Mouse (Mus musculus): ENCODE measurements around the gene Prkca. TPM values are rescaled to one million over a fixed set of nuclear protein-coding genes. Genes with fewer than 3 reads are reported as not detected.

Gene Prkca
- polyA plus RNA-seq, 1 experiment from 2014 or later: 5.3 TPM

GRCm38 (mm10) chr11:108067161-108067560 lies 276.6 kb downstream of the Prkca start:
- Histone ChIP-seq H3K27ac (ENCODE audit: low read depth, low read length) (no peak overlapping the region), H3K4me1 (ENCODE audit: control insufficient read depth, insufficient read depth, low read length) (no peaks in the 10 kb centered on the region), H3K4me2 (ENCODE audit: low read length) (no peak overlapping the region), H3K36me3 (ENCODE audit: control insufficient read depth, insufficient read depth, low read length) (no peaks in the 10 kb centered on the region), H3K9ac (ENCODE audit: low read length) (no peak overlapping the region), H3K9me3 (replicated peaks; ENCODE audit: control insufficient read depth, low read length) (no peaks in the 10 kb centered on the region), H3K27me3 (replicated peaks; ENCODE audit: control insufficient read depth, insufficient read depth, low read length) (no peaks in the 10 kb centered on the region), H3K4me3 (ENCODE audit: low read depth, low read length) (no peak overlapping the region)
- ATAC-seq (no peak), DNase-seq (ENCODE audit: low spot score) (no peak)
- whole genome bisulfite sequencing: 93% methylated on average over 7 of the region's 7 CpGs

DNA sequence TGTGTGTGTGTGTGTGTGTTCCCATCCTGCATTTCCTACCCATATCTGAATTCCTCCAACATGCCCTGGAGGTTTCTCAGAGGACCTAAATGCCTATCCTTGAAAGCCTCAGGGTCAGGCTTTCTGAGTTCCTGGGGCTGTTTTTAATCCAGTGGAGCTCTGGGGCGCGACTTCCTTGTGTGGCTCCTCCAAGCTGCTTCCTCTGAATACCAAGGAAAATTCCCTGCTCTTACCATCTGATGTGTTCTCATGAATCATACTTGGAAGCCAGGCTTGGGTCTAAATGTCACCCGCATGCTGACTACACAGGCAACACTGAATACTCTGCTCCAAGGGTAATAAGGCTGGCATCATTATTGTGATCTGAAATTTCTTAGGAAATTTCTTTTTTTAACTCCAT lies 279.3 kb downstream of the Prkca start:
- Histone ChIP-seq H3K27ac (ENCODE audit: low read depth, low read length) (no peak overlapping the region), H3K36me3 (ENCODE audit: control insufficient read depth, insufficient read depth, low read length) (no peaks in the 10 kb centered on the region), H3K9me3 (replicated peaks; ENCODE audit: control insufficient read depth, low read length) (no peaks in the 10 kb centered on the region), H3K4me3 (ENCODE audit: low read depth, low read length) (no peak overlapping the region), H3K4me1 (ENCODE audit: control insufficient read depth, insufficient read depth, low read length) (no peaks in the 10 kb centered on the region), H3K27me3 (replicated peaks; ENCODE audit: control insufficient read depth, insufficient read depth, low read length) (no peaks in the 10 kb centered on the region), H3K4me2 (ENCODE audit: low read length) (no peak overlapping the region), H3K9ac (ENCODE audit: low read length) (no peak overlapping the region)
- ATAC-seq: no peak
- no peak for DNase-seq (ENCODE audit: low spot score)
- 83% methylated on average over 3 of the region's 3 CpGs for WGBS

DNA sequence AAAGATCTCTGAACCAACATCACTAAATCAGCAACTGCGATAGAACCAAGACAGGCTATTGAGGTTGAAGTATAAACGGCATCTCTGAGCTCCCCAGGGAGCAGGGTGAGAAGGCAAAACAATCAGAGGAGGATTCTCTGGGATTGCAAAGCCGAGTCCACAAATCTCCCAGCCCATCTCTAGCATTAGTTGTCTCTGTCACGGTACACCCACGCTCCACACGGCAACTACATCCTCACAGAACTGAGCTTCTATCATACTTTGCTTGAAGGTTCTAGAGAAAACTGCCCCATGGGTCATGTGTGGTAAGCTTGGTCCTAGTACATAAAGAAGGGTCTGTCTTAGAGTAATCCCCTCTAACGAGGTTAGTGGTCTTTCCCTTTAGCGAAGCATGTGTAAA lies 280.6 kb downstream of the Prkca start:
- Histone ChIP-seq H3K27ac (ENCODE audit: low read depth, low read length) (no peak overlapping the region), H3K4me1 (ENCODE audit: control insufficient read depth, insufficient read depth, low read length) (no peaks in the 10 kb centered on the region), H3K9ac (ENCODE audit: low read length) (no peak overlapping the region), H3K4me3 (ENCODE audit: low read depth, low read length) (no peak overlapping the region), H3K27me3 (replicated peaks; ENCODE audit: control insufficient read depth, insufficient read depth, low read length) (no peaks in the 10 kb centered on the region), H3K36me3 (ENCODE audit: control insufficient read depth, insufficient read depth, low read length) (no peaks in the 10 kb centered on the region), H3K9me3 (replicated peaks; ENCODE audit: control insufficient read depth, low read length) (no peaks in the 10 kb centered on the region), H3K4me2 (ENCODE audit: low read length) (no peak overlapping the region)
- no peak for DNase-seq (ENCODE audit: low spot score)
- 53% methylated on average over 8 of the region's 8 CpGs for whole genome bisulfite sequencing
- ATAC-seq: no peak

GRCm38 (mm10) chr11:108061571-108062479 lies 281.9 kb downstream of the Prkca start:
- Histone ChIP-seq H3K27ac (ENCODE audit: low read depth, low read length) (no peak overlapping the region), H3K4me1 (ENCODE audit: control insufficient read depth, insufficient read depth, low read length) (no peaks in the 10 kb centered on the region)
- DNase-seq (ENCODE audit: low spot score): no peak

GRCm38 (mm10) chr11:108057138-108057537 lies 286.6 kb downstream of the Prkca start:
- ATAC-seq (no peak), DNase-seq (ENCODE audit: low spot score) (no peak)
- Histone ChIP-seq H3K9me3 (replicated peaks; ENCODE audit: control insufficient read depth, low read length) (no peaks in the 10 kb centered on the region), H3K4me3 (ENCODE audit: low read depth, low read length) (no peak overlapping the region), H3K9ac (ENCODE audit: low read length) (no peak overlapping the region), H3K27ac (ENCODE audit: low read depth, low read length) (no peak overlapping the region), H3K27me3 (replicated peaks; ENCODE audit: control insufficient read depth, insufficient read depth, low read length) (no peaks in the 10 kb centered on the region), H3K4me2 (ENCODE audit: low read length) (no peak overlapping the region), H3K4me1 (ENCODE audit: control insufficient read depth, insufficient read depth, low read length) (no peaks in the 10 kb centered on the region), H3K36me3 (ENCODE audit: control insufficient read depth, insufficient read depth, low read length) (no peaks in the 10 kb centered on the region)
- 85% methylated on average over 6 of the region's 6 CpGs for WGBS

More at GRCm38 (mm10) chr11:108061571-108062479, 281.9 kb downstream of the Prkca start:
- H3K4me3 ChIP-seq (ENCODE audit: low read depth, low read length): no peak overlapping the region
- H3K9me3 ChIP-seq (replicated peaks; ENCODE audit: control insufficient read depth, low read length): no peaks in the 10 kb centered on the region
- no peak for ATAC-seq
- H3K9ac ChIP-seq (ENCODE audit: low read length): no peak overlapping the region
- no peak overlapping the region for H3K4me2 ChIP-seq (ENCODE audit: low read length)
- no peaks in the 10 kb centered on the region for H3K27me3 ChIP-seq (replicated peaks; ENCODE audit: control insufficient read depth, insufficient read depth, low read length)
- WGBS: 87% methylated on average over 17 of the region's 17 CpGs
- H3K36me3 ChIP-seq (ENCODE audit: control insufficient read depth, insufficient read depth, low read length): no peaks in the 10 kb centered on the region

DNA sequence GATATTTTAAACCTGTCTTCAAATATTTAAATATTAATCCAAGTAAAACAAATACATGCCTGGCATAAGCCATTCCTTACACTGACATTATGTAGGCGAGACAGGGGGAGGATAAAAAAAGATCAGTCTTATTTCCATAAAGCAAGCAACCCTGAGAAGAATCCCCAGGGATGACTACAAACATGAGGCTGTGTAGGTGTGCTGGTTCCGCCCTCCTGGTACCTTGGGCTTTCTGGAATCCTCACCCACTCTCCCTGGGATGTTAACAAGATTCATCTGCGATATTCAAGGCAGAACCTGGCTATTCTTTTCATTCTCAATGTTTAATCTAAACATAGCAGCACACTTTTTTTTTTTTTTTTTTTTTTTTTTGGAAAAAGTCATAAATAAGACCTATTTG lies 289.1 kb downstream of the Prkca start:
- 85% methylated on average over 3 of the region's 3 CpGs for WGBS
- ATAC-seq: no peak
- Histone ChIP-seq H3K9ac (ENCODE audit: low read length) (no peak overlapping the region), H3K36me3 (ENCODE audit: control insufficient read depth, insufficient read depth, low read length) (no peaks in the 10 kb centered on the region), H3K4me3 (ENCODE audit: low read depth, low read length) (no peak overlapping the region), H3K4me1 (ENCODE audit: control insufficient read depth, insufficient read depth, low read length) (no peaks in the 10 kb centered on the region), H3K27me3 (replicated peaks; ENCODE audit: control insufficient read depth, insufficient read depth, low read length) (no peaks in the 10 kb centered on the region), H3K4me2 (ENCODE audit: low read length) (no peak overlapping the region), H3K9me3 (replicated peaks; ENCODE audit: control insufficient read depth, low read length) (no peaks in the 10 kb centered on the region), H3K27ac (ENCODE audit: low read depth, low read length) (no peak overlapping the region)
- no peak for DNase-seq (ENCODE audit: low spot score)

- Histone ChIP-seq H3K4me2 (ENCODE audit: low read length) (no peak overlapping the region), H3K9ac (ENCODE audit: low read length) (no peak overlapping the region), H3K27me3 (replicated peaks; ENCODE audit: control insufficient read depth, insufficient read depth, low read length) (no peaks in the 10 kb centered on the region), H3K9me3 (replicated peaks; ENCODE audit: control insufficient read depth, low read length) (no peaks in the 10 kb centered on the region), H3K4me3 (ENCODE audit: low read depth, low read length) (no peak overlapping the region), H3K27ac (ENCODE audit: low read depth, low read length) (no peak overlapping the region), H3K4me1 (ENCODE audit: control insufficient read depth, insufficient read depth, low read length) (no peaks in the 10 kb centered on the region), H3K36me3 (ENCODE audit: control insufficient read depth, insufficient read depth, low read length) (no peaks in the 10 kb centered on the region)
- DNase-seq (ENCODE audit: low spot score): no peak
- no peak for ATAC-seq
- 89% methylated on average over 10 of the region's 10 CpGs for whole genome bisulfite sequencing
Observed at GRCm38 (mm10) chr11:108053746-108054145, 290.0 kb downstream of the Prkca start.

DNA sequence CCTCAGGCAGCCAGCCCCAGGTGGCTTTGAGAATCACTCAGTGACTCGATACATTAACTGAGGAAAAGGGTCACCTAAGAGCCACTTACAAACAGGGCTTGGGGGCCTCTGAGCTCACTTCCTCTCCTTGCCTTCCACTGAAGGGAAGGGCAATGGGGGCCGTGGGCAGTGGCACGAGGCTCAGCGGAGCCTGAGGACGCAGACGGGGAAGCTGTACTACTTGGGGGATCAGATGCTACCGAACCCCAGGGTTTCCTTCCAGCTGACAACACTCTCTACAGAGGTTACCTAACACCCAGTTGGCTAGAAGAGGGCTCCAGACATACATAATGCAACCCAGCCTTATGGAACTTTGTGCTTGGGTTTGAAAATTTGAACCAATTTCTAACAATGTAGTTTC lies 302.1 kb downstream of the Prkca start:
- Histone ChIP-seq H3K36me3 (ENCODE audit: control insufficient read depth, insufficient read depth, low read length) (no peaks in the 10 kb centered on the region), H3K9ac (ENCODE audit: low read length) (no peak overlapping the region), H3K4me3 (ENCODE audit: low read depth, low read length) (no peak overlapping the region), H3K27me3 (replicated peaks; ENCODE audit: control insufficient read depth, insufficient read depth, low read length) (no peaks in the 10 kb centered on the region), H3K4me2 (ENCODE audit: low read length) (no peak overlapping the region), H3K4me1 (ENCODE audit: control insufficient read depth, insufficient read depth, low read length) (peaks cover 11% of the 10 kb centered on the region), H3K27ac (ENCODE audit: low read depth, low read length) (no peak overlapping the region), H3K9me3 (replicated peaks; ENCODE audit: control insufficient read depth, low read length) (no peaks in the 10 kb centered on the region)
- DNase-seq (ENCODE audit: low spot score) (no peak), ATAC-seq (no peak)
- WGBS: 76% methylated on average over 7 of the region's 7 CpGs

- Histone ChIP-seq H3K36me3 (ENCODE audit: control insufficient read depth, insufficient read depth, low read length) (no peaks in the 10 kb centered on the region), H3K4me1 (ENCODE audit: control insufficient read depth, insufficient read depth, low read length) (peaks cover 11% of the 10 kb centered on the region), H3K9ac (ENCODE audit: low read length) (no peak overlapping the region), H3K27ac (ENCODE audit: low read depth, low read length) (no peak overlapping the region), H3K9me3 (replicated peaks; ENCODE audit: control insufficient read depth, low read length) (no peaks in the 10 kb centered on the region), H3K27me3 (replicated peaks; ENCODE audit: control insufficient read depth, insufficient read depth, low read length) (no peaks in the 10 kb centered on the region), H3K4me2 (ENCODE audit: low read length) (no peak overlapping the region), H3K4me3 (ENCODE audit: low read depth, low read length) (no peak overlapping the region)
- ATAC-seq (no peak), DNase-seq (ENCODE audit: low spot score) (no peak)
- 84% methylated on average over 2 of the region's 2 CpGs for WGBS
Observed at GRCm38 (mm10) chr11:108040823-108041222, 302.9 kb downstream of the Prkca start.
